Comparison of ENCODE assay signal across 18 mouse cellular contexts in genomic region chr5:51495446-51495845, GRCm38 (mm10).
DNase-seq lines count a peak whose midpoint lies in the region; ATAC-seq lines count a peak whose summit lies in the region.
"Had no signal": no experiment of that assay in that cellular context is flagged by ENCODE, and none has a peak within 500 bp of the region (broad histone marks: within the 10 kb centered on the region; RNA-seq: fewer than 3 reads in every experiment).

No protein-coding gene starts in this region.

- no peak overlapping the region for H3K27ac ChIP-seq in hindbrain, embryonic 11.5 days (ENCODE audit: low read depth, low read length)
- no peak overlapping the region for H3K27ac ChIP-seq in hindbrain, embryonic 10.5 days
- no peak overlapping the region for H3K27ac ChIP-seq in midbrain, embryonic 12.5 days (replicated peaks)
- H3K27ac ChIP-seq: intestine, embryonic 15.5 days; liver, embryonic 15.5 days had no signal

- no peaks in the 10 kb centered on the region for H3K27me3 ChIP-seq in hindbrain, embryonic 11.5 days (ENCODE audit: control insufficient read depth, insufficient read depth, low read length)
- no peaks in the 10 kb centered on the region for H3K27me3 ChIP-seq in hindbrain, embryonic 10.5 days (ENCODE audit: insufficient read depth, poor library complexity, severe bottlenecking)
- H3K27me3 ChIP-seq in midbrain, embryonic 12.5 days: no peaks in the 10 kb centered on the region
- H3K27me3 ChIP-seq: intestine, embryonic 15.5 days; liver, embryonic 15.5 days had no signal

- no peak overlapping the region for H3K4me2 ChIP-seq in hindbrain, embryonic 11.5 days (replicated peaks; ENCODE audit: low read depth, low read length)
- H3K4me2 ChIP-seq in midbrain, embryonic 12.5 days (replicated peaks): no peak overlapping the region; the same call in 1 of the 2 replicates
- H3K4me2 ChIP-seq: intestine, embryonic 15.5 days; liver, embryonic 15.5 days had no signal

- DNase-seq in hindbrain, embryonic 11.5 days (ENCODE audit: low spot score): no peak
- no peak for DNase-seq in hindbrain, embryonic 10.5 days (ENCODE audit: low spot score)
- DNase-seq in retina, postnatal 1 day: peak; percentile 4
- DNase-seq in retina, embryonic 14.5 days (ENCODE audit: low spot score): no peak
- no peak for DNase-seq in urinary bladder, postnatal 4 days (ENCODE audit: low spot score in 2 of 2)
- no peak for DNase-seq in cerebellum, adult 11 months
- DNase-seq in lung, postnatal 4 days: no peak
- DNase-seq: cerebellum, postnatal 25 days; heart, adult 11 months; left cerebral cortex, postnatal 4 days; lung, postnatal 36 days; right cerebral cortex, adult 18-20 months; thymus, adult 2 months had no signal

- no peak overlapping the region for H3K9ac ChIP-seq in hindbrain, embryonic 11.5 days (ENCODE audit: low read depth, low read length)
- no peak overlapping the region for H3K9ac ChIP-seq in midbrain, embryonic 12.5 days (replicated peaks)
- H3K9ac ChIP-seq: intestine, embryonic 15.5 days; liver, embryonic 15.5 days had no signal

- 72% methylated on average over 6 of the region's 6 CpGs for WGBS in hindbrain, embryonic 11.5 days
- WGBS in hindbrain, embryonic 10.5 days: 78% methylated on average over 6 of the region's 6 CpGs
- 56% methylated on average over 6 of the region's 6 CpGs for WGBS in midbrain, embryonic 12.5 days

- no peaks in the 10 kb centered on the region for H3K9me3 ChIP-seq in hindbrain, embryonic 11.5 days (ENCODE audit: control insufficient read depth, low read length)
- H3K9me3 ChIP-seq in hindbrain, embryonic 10.5 days: no peaks in the 10 kb centered on the region
- no peaks in the 10 kb centered on the region for H3K9me3 ChIP-seq in midbrain, embryonic 12.5 days
- H3K9me3 ChIP-seq: intestine, embryonic 15.5 days; liver, embryonic 15.5 days had no signal

- peak; percentile 45 for ATAC-seq in hindbrain, embryonic 11.5 days (ENCODE audit: low FRiP score)
- ATAC-seq in midbrain, embryonic 12.5 days (ENCODE audit: low FRiP score, low read depth): peak; percentile 38; the same call in 1 of the 2 replicates
- ATAC-seq: intestine, embryonic 15.5 days had no signal

- no peaks in the 10 kb centered on the region for H3K4me1 ChIP-seq in hindbrain, embryonic 11.5 days (replicated peaks; ENCODE audit: control insufficient read depth, insufficient read depth, low read length)
- no peaks in the 10 kb centered on the region; the same call in 1 of the 2 replicates for H3K4me1 ChIP-seq in hindbrain, embryonic 10.5 days (replicated peaks)
- H3K4me1 ChIP-seq in midbrain, embryonic 12.5 days: 0 out of 2 replicates have a peak, but pooled peaks cover 4% of the 10 kb centered on the region
- H3K4me1 ChIP-seq: intestine, embryonic 15.5 days; liver, embryonic 15.5 days had no signal

- no peak overlapping the region for H3K4me3 ChIP-seq in hindbrain, embryonic 11.5 days (ENCODE audit: low read depth, low read length)
- no peak overlapping the region for H3K4me3 ChIP-seq in hindbrain, embryonic 10.5 days
- H3K4me3 ChIP-seq in midbrain, embryonic 12.5 days: no peak overlapping the region
- H3K4me3 ChIP-seq: intestine, embryonic 15.5 days; liver, embryonic 15.5 days; myocyte had no signal

- no peaks in the 10 kb centered on the region for H3K36me3 ChIP-seq in hindbrain, embryonic 11.5 days (ENCODE audit: control insufficient read depth, insufficient read depth, low read length)
- no peaks in the 10 kb centered on the region for H3K36me3 ChIP-seq in hindbrain, embryonic 10.5 days
- H3K36me3 ChIP-seq in midbrain, embryonic 12.5 days: no peaks in the 10 kb centered on the region
- H3K36me3 ChIP-seq: G1E; intestine, embryonic 15.5 days; liver, embryonic 15.5 days had no signal
